Mouse (Mus musculus) megakaryocyte, embryonic 14.5 days (primary cell): ENCODE measurements around the gene Obsl1. TPM values are rescaled to one million over a fixed set of nuclear protein-coding genes. Genes with fewer than 3 reads are reported as not detected.

ENCODE experiments used
- H3K27me3 ChIP-seq: replicated peaks from 2 replicates; pipeline ENCODE3; 2012; ENCODE audit warnings: inconsistent platforms
- H3K36me3 ChIP-seq: replicated peaks from 2 replicates; pipeline ENCODE3; 2012; ENCODE audit warnings: low read length, inconsistent platforms, mixed read lengths
- H3K4me1 ChIP-seq: 2 replicates; pipeline ENCODE4 v1.6.1; 2012; ENCODE audit warnings: inconsistent platforms
- H3K4me3 ChIP-seq: replicated peaks from 2 replicates; pipeline ENCODE3; 2012; ENCODE audit warnings: moderate library complexity, mild to moderate bottlenecking, inconsistent platforms
- H3K9me3 ChIP-seq: 2 replicates; pipeline ENCODE4 v1.6.1; 2012; ENCODE audit warnings: inconsistent platforms
- FLI1 ChIP-seq: IDR thresholded peaks from 2 replicates; pipeline ENCODE4 v1.6.1; 2012; ENCODE audit warnings: low read length, inconsistent platforms, mixed read lengths
- GATA1 ChIP-seq: IDR thresholded peaks from 3 replicates; pipeline ENCODE4 v1.6.1; 2012; ENCODE audit warnings: mixed read lengths, low read length, inconsistent platforms, borderline replicate concordance
- polyA plus RNA-seq: library from polyadenylated mRNA; stranded (reverse); fragments of >175 nt; gene quantifications from 2 replicates; pipeline ENCODE4 v1.2.3, GENCODE M21; 2012; ENCODE audit warnings: low replicate concordance; ENCODE audit not compliant: insufficient read depth

Gene Obsl1
- polyA plus RNA-seq, 1 experiment: 8.6 TPM

DNA sequence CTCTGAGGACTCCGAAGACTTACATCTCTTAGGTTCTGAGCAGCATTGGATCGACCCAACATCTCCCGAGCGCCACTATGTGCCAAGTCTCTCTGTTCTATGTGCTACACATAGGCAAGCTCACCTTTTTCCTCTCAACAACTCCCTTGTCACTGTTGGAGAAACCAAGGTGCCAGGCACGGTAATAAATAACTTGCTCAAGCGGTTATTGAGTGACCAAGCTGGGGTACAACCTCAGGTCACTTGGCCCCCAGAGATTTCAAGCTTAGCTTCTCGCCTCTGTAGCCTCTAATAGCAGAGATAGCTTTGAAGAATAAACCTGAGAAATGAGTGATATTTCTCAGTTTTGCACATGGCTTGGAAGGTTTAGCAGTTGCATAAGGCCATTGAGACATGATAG lies 35.2 kb upstream of the Obsl1 start:
- H3K4me3 ChIP-seq: no peak overlapping the region
- H3K4me1 ChIP-seq: peaks cover 14% of the 10 kb centered on the region
- H3K9me3 ChIP-seq: no peaks in the 10 kb centered on the region
- TF ChIP-seq GATA1 (no peak), FLI1 (no peak)
- peaks cover 12% of the 10 kb centered on the region for H3K36me3 ChIP-seq
- peaks cover 57% of the 10 kb centered on the region for H3K27me3 ChIP-seq

DNA sequence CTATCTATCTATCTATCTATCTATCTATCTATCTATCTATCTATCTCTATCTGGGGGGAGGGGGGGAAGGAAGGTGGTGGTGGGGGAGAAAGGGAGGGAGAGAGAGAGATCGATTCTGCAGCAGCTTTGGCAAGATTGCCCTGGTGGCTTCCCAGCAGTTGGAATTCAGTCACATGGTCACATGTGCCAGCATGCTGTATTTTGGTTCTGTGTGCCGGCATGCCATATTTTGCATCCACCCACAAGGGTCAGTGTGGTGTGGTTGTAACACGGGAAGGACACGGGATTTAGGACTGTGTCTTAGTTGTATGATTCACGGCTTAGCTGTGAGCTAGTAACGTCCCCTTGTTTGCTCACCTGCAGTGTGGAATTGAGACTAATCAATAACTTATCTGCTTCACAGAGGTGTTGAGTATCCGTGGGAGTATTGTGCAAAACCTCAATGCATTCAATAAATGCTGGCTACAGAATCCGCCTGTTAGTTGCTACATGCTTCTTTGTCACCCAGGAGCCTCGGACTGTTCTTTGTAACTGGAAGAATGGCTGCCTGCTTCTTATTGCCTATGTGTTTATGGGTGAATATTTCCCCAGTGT lies 32.4 kb upstream of the Obsl1 start:
- H3K36me3 ChIP-seq: peaks cover 39% of the 10 kb centered on the region
- H3K27me3 ChIP-seq: peaks cover 31% of the 10 kb centered on the region
- no peak overlapping the region for H3K4me3 ChIP-seq
- H3K4me1 ChIP-seq: peaks cover 7% of the 10 kb centered on the region
- no peaks in the 10 kb centered on the region for H3K9me3 ChIP-seq
- TF ChIP-seq GATA1 (no peak), FLI1 (no peak)

DNA sequence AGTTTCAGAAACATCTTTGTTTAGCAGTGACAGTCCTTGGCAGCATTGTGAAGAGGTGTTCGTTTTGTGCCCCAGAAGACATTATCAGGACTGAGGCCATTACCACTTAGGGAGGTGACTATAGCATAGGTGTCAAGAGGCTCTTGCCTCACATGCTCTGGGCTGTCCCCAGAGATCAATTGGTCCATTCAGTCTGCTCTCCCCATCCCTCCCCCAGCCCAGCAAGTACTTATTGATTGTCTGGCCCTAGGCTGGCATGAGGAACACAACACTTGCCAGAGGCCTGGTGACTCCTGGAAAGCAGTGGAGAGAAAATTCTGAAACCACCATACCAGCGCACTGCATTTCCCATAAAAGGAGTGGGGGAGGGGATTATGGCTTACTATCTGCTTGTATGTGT lies 31.3 kb upstream of the Obsl1 start:
- TF ChIP-seq GATA1: no peak
- TF ChIP-seq FLI1: no peak
- Histone ChIP-seq H3K36me3 (peaks cover 50% of the 10 kb centered on the region), H3K4me1 (peaks cover 10% of the 10 kb centered on the region), H3K27me3 (peaks cover 23% of the 10 kb centered on the region), H3K4me3 (no peak overlapping the region), H3K9me3 (no peaks in the 10 kb centered on the region)

DNA sequence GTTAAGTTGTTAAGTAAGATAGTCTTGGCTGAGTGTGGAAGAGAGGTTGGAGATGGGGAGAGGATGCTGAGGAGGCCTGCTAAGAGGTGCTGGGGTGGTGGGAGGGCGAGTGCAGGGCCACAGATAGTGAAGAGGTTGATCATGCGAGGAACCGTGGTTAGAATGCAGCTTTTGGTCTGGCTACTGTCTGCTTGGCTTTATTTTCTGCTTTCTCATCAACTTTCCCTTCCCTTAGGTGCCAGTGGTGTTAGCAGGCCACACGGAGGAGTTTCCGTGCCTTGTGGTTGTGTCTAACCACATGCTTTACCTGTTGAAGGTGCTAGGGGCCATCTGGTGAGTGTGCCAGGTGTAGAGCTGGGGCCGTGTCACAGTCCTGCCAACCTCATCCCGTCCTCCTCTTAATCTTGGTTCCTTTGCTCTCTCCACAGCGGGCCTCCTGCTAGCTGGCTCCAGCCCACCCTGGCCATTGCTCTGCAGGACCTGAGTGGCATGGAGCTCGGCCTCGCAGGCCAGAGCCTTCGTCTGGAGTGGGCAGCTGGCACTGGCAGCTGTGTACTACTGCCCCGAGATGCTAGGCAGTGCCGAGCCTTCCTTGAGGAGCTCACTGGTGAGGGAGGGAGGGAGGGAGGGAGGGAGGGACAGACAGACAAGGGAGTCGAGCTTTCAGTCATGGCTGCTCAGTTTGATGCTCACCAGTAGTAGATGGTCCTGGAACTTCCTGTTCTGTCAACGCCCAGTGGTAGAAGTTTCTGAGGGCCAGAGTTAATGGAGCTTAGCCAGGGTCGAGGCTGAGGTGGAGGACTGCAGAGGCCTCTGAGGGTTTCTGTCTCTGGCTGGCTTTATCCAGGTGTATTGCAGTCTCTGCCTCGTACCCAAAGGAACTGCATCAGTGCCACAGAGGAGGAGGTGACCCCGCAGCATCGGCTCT lies 27.3 kb upstream of the Obsl1 start:
- Histone ChIP-seq H3K4me3 (no peak overlapping the region), H3K27me3 (peaks cover under 1% of the 10 kb centered on the region), H3K4me1 (peaks cover 19% of the 10 kb centered on the region), H3K9me3 (no peaks in the 10 kb centered on the region), H3K36me3 (peaks cover 88% of the 10 kb centered on the region)
- TF ChIP-seq FLI1 (no peak), GATA1 (no peak)

DNA sequence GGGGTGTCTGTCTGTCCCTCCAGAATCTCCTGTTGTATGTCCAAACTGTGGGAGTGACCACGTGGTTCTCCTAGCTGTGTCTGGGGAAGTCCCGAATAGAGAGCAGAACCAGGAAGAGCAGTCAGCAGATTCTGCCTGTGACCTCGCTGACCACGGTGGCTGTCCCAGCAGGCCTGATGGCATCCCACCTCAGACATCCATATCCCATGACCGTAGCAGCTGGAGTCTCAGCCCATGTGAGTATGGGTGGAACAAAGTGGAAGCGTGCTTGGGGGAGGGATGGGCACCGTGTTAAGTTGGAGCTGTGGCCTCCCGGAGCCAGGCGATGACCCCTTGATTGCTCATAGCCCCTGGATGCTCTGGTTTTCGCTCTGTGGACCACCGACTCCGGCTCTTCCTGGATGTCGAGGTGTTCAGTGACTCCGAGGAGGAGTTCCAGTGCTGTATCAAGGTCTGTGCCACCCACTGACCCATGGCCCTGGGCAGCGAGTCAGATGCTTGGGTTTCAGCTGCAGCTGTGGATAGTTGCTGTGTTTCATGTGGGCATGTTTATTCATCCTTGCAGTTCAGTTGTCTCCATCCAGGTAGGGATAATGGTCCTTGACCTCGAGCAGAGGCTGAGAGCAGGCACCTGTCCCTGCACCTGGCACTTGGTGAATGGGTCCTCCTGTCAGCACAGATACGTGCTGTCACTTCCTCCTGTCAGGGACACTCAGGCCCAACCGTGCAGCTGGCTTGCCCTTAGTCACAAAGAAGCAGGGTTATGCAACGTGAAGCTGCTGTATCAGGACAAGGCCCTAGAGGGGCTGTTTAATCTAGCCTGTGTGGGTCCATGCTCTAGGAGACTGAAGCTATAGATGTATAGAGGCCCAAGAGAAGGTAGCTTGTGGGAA lies 26.3 kb upstream of the Obsl1 start:
- Histone ChIP-seq H3K27me3 (no peaks in the 10 kb centered on the region), H3K4me1 (peaks cover 14% of the 10 kb centered on the region), H3K9me3 (no peaks in the 10 kb centered on the region), H3K4me3 (no peak overlapping the region), H3K36me3 (peaks cover 97% of the 10 kb centered on the region)
- no peak for TF ChIP-seq GATA1
- TF ChIP-seq FLI1: no peak

DNA sequence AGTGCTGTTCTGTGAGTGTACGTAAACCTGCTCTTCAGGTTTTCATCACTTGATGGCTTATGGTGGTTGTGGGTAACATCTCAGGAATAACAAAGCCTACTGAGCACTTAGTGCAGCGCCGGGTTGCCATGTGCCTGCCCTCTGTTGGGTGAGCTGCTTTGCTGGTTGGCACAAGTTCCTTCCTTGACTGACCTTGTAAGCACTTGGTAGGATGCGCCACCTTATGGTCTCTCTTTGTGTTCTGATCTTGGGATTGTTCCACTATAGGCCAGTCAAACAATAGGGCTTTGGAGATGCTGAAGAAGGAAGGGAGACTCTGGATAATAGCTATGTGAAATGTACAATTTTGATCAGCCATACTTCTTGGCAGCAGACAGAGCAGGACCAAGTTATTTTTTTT lies 24.3 kb upstream of the Obsl1 start:
- Histone ChIP-seq H3K9me3 (no peaks in the 10 kb centered on the region), H3K36me3 (peaks cover 97% of the 10 kb centered on the region), H3K27me3 (no peaks in the 10 kb centered on the region)

DNA sequence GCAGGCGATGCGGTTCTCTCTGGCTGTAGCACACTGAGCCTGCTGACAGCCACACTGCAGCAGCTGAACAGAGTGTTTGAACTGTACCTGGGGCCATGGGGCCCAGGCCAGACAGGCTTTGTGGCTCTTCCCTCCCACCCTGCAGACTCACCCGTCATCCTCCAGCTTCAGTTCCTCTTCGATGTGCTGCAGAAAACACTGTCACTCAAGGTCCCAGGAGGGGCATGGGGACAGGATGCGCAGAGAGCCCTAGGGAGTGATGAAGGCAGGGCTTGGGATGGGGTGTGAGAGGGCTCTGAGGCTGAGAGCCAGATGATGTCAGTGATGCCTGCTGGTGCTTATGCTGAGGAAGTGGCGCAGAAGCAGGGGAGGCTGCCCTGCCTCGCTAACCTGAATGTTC lies 18.4 kb upstream of the Obsl1 start:
- Histone ChIP-seq H3K4me3 (peak overlapping the region; percentile 38), H3K9me3 (no peaks in the 10 kb centered on the region), H3K36me3 (peaks cover 53% of the 10 kb centered on the region), H3K4me1 (peaks cover 16% of the 10 kb centered on the region), H3K27me3 (no peaks in the 10 kb centered on the region)
- TF ChIP-seq GATA1: no peak
- TF ChIP-seq FLI1: no peak

More for the DNA sequence above, 24.3 kb upstream of the Obsl1 start:
- no peak for TF ChIP-seq FLI1
- TF ChIP-seq GATA1: no peak
- peaks cover 12% of the 10 kb centered on the region; the same call in 1 of the 2 replicates for H3K4me1 ChIP-seq
- no peak overlapping the region for H3K4me3 ChIP-seq

DNA sequence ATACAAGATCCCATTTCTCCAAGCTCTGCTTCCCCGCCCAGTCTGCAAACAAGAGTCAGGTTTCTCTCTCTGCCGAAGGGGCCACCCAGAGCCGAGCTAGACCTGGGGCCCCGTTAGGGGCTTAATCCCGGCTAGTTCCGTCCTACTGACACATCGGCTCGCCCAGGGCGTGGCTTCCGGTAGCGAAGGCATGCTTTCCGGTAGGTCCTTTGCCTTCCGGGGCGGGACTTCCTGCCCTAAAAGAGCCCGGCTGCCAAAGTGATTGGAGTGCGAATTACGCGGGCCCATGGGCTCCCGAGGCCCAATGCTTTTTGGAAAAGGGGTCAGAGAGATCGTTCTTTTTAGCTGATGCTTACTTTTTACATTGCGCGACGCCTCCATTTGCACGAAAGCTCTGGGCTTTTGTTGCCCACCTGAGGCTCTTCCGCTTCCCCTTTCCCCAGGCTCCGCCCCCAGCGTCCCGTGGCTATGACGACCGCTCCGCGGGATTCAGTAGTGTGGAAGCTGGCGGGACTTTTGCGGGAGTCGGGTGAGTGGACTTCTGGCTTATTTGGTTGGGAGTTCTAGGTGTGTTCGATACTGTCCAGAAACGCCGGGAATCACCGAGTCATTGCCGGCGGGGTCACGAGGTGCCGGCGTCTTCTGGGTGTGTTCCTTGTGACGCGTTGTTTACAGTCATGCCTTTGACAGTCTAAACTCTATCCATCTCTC lies 15.2 kb upstream of the Obsl1 start, which contains the start of gene Stk11ip:
TSS of gene Stk11ip (plus strand) at position 209 of the 711 bp plus-strand sequence.
- Histone ChIP-seq H3K4me1 (peaks cover 20% of the 10 kb centered on the region), H3K4me3 (peak within 1 kb of the TSS; percentile 94), H3K27me3 (peaks cover 3% of the 10 kb centered on the region), H3K9me3 (no peaks in the 10 kb centered on the region), H3K36me3 (peaks cover 21% of the 10 kb centered on the region)
- TF ChIP-seq FLI1 (peak; percentile 93), GATA1 (no peak)

DNA sequence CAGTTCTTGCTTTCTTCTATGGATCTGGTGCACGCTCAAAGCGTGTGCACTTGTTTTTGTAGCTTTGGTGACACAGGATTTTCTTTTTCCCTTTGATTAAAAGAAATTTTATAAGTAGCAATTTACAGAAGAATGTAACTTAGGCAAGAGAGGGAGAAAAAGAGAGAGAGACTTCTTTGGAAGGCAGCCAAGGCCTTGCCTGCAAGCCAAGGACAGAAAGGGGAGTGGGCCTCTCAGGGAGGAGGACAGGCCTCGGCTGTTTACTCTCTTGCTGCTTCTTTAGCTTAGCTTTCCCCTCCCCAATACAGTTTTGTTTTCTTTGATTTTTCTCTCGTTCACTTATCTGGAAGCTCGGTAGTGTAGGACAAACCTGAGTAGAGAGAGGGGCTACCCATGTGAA lies 13.3 kb upstream of the Obsl1 start:
- TF ChIP-seq GATA1 (no peak), FLI1 (no peak)
- Histone ChIP-seq H3K36me3 (peaks cover 2% of the 10 kb centered on the region), H3K9me3 (no peaks in the 10 kb centered on the region), H3K4me1 (peaks cover 21% of the 10 kb centered on the region), H3K27me3 (peaks cover 4% of the 10 kb centered on the region), H3K4me3 (no peak overlapping the region)
